Mouse (Mus musculus) kidney, postnatal 14 days (tissue): ENCODE data around the gene Usp4.

Experiments
- DNase-seq: peaks from one replicate; pipeline ENCODE4 v3.0.0; 2022; ENCODE audit warnings: mixed read lengths

Gene Usp4

GRCm38 (mm10) chr9:108342301-108342831, 5.3 kb upstream of the Usp4 start:
- DNase-seq = peak; percentile 75

- DNase-seq = no peak
Observed at GRCm38 (mm10) chr9:108343331-108343730, 4.3 kb upstream of the Usp4 start.

GRCm38 (mm10) chr9:108343835-108344234, 3.8 kb upstream of the Usp4 start:
- no peak for DNase-seq

- DNase-seq = no peak
Observed at GRCm38 (mm10) chr9:108344471-108344870, 3.2 kb upstream of the Usp4 start.

- no peak for DNase-seq
Observed at GRCm38 (mm10) chr9:108347024-108347423, 629 bp upstream of the Usp4 start.

- DNase-seq = no peak
Observed at GRCm38 (mm10) chr9:108348290-108348680, 632 bp downstream of the Usp4 start.

- no peak for DNase-seq
Observed at GRCm38 (mm10) chr9:108349727-108350126, 2.1 kb downstream of the Usp4 start.

GRCm38 (mm10) chr9:108378234-108378633, 30.6 kb downstream of the Usp4 start:
- no peak for DNase-seq

GRCm38 (mm10) chr9:108378736-108379135, 31.1 kb downstream of the Usp4 start:
- no peak for DNase-seq

GRCm38 (mm10) chr9:108379294-108379693, 31.6 kb downstream of the Usp4 start:
- no peak for DNase-seq

GRCm38 (mm10) chr9:108381382-108381781, 33.7 kb downstream of the Usp4 start:
- DNase-seq = no peak

GRCm38 (mm10) chr9:108385006-108385405, 37.4 kb downstream of the Usp4 start:
- DNase-seq = peak; percentile 61

GRCm38 (mm10) chr9:108386816-108387215, 39.2 kb downstream of the Usp4 start:
- DNase-seq = no peak

GRCm38 (mm10) chr9:108388601-108389000, 40.9 kb downstream of the Usp4 start:
- DNase-seq = no peak

GRCm38 (mm10) chr9:108389220-108389619, 41.6 kb downstream of the Usp4 start:
- DNase-seq = peak; percentile 28

GRCm38 (mm10) chr9:108392676-108393075, 45.0 kb downstream of the Usp4 start, which contains the start of gene 1700102P08Rik:
Gene 1700102P08Rik, plus strand, starts transcription at chr9:108392805.
- DNase-seq = peak; percentile 67

GRCm38 (mm10) chr9:108394191-108394590, 46.5 kb downstream of the Usp4 start:
- no peak for DNase-seq

GRCm38 (mm10) chr9:108395427-108395826, 47.8 kb downstream of the Usp4 start:
- no peak for DNase-seq

- DNase-seq = no peak
Observed at GRCm38 (mm10) chr9:108398324-108398723, 50.7 kb downstream of the Usp4 start.

- DNase-seq = no peak
Observed at GRCm38 (mm10) chr9:108401186-108401960, 53.7 kb downstream of the Usp4 start.

- no peak for DNase-seq
Observed at GRCm38 (mm10) chr9:108403081-108403480, 55.4 kb downstream of the Usp4 start.

- DNase-seq = no peak
Observed at GRCm38 (mm10) chr9:108404451-108404850, 56.8 kb downstream of the Usp4 start.

GRCm38 (mm10) chr9:108409535-108409934, 61.9 kb downstream of the Usp4 start:
- no peak for DNase-seq

GRCm38 (mm10) chr9:108411381-108411942, 63.8 kb downstream of the Usp4 start:
- no peak for DNase-seq
